Mouse (Mus musculus) kidney, embryonic 15.5 days (tissue): ENCODE measurements around the gene Upf1. TPM values are rescaled to one million over a fixed set of nuclear protein-coding genes. Genes with fewer than 3 reads are reported as not detected.

Experiments
- ATAC-seq: fragments of 200-750 bp; cut with Nextera tagmentation; replicated peaks from 2 replicates; pipeline ENCODE4 v1.8.0; 2017; ENCODE audit warnings: moderate TSS enrichment; ENCODE audit not compliant: low FRiP score
- H3K27ac ChIP-seq: fragments of 300-500 bp; sonication (generic); 2 replicates; pipeline ENCODE4 v1.5.1; 2015; ENCODE audit warnings: mild to moderate bottlenecking, inconsistent platforms
- H3K27me3 ChIP-seq: fragments of 300-500 bp; sonication (generic); 2 replicates; pipeline ENCODE4 v1.6.1; 2015; ENCODE audit warnings: inconsistent platforms
- H3K36me3 ChIP-seq: fragments of 300-500 bp; sonication (generic); 2 replicates; pipeline ENCODE4 v1.6.1; 2015; ENCODE audit warnings: inconsistent platforms
- H3K4me1 ChIP-seq: fragments of 300-500 bp; sonication (generic); 2 replicates; pipeline ENCODE4 v1.6.1; 2015; ENCODE audit warnings: inconsistent platforms
- H3K4me2 ChIP-seq: fragments of 300-500 bp; sonication (generic); 2 replicates; pipeline ENCODE4 v1.6.1; 2015; ENCODE audit warnings: moderate library complexity, mild to moderate bottlenecking, inconsistent platforms
- H3K4me3 ChIP-seq: fragments of 300-500 bp; sonication (generic); replicated peaks from 2 replicates; pipeline ENCODE4 v1.5.1; 2015; ENCODE audit warnings: mild to moderate bottlenecking, inconsistent platforms
- H3K9ac ChIP-seq: fragments of 300-500 bp; sonication (generic); 2 replicates; pipeline ENCODE4 v1.6.1; 2015; ENCODE audit warnings: mild to moderate bottlenecking, inconsistent platforms
- H3K9me3 ChIP-seq: fragments of 300-500 bp; sonication (generic); replicated peaks from 2 replicates; pipeline ENCODE4 v1.6.1; 2016; ENCODE audit warnings: inconsistent platforms
- WGBS: fragments of 180-500 bp; shearing (Covaris S2); methylation state at CpG from one replicate; pipeline ENCODE4 v1.1.7; 2015; ENCODE audit warnings: mixed read lengths; 5-methylcytosine and 5-hydroxymethylcytosine counted together
- polyA plus RNA-seq: library from polyadenylated mRNA; unstranded; fragments of >200 nt; fragmentation: Nextera tagmentation; extraction: Ambion mirVana; gene quantifications from 2 replicates; pipeline ENCODE4 v1.2.1, GENCODE M21; 2015

Gene Upf1
- polyA plus RNA-seq, 1 experiment from 2014 or later = 17.1 TPM

- Histone ChIP-seq H3K27ac (no peak overlapping the region), H3K4me1 (peaks cover 27% of the 10 kb centered on the region), H3K36me3 (peaks cover 70% of the 10 kb centered on the region), H3K4me3 (no peak overlapping the region), H3K4me2 (no peak overlapping the region), H3K9ac (no peak overlapping the region), H3K9me3 (no peaks in the 10 kb centered on the region), H3K27me3 (peaks cover 13% of the 10 kb centered on the region)
- no peak for ATAC-seq
- 97% methylated on average over 6 of the region's 6 CpGs for whole genome bisulfite sequencing
These were observed 20.2 kb downstream of the Upf1 start for GRCm38 (mm10) chr8:70332878-70333202.

DNA sequence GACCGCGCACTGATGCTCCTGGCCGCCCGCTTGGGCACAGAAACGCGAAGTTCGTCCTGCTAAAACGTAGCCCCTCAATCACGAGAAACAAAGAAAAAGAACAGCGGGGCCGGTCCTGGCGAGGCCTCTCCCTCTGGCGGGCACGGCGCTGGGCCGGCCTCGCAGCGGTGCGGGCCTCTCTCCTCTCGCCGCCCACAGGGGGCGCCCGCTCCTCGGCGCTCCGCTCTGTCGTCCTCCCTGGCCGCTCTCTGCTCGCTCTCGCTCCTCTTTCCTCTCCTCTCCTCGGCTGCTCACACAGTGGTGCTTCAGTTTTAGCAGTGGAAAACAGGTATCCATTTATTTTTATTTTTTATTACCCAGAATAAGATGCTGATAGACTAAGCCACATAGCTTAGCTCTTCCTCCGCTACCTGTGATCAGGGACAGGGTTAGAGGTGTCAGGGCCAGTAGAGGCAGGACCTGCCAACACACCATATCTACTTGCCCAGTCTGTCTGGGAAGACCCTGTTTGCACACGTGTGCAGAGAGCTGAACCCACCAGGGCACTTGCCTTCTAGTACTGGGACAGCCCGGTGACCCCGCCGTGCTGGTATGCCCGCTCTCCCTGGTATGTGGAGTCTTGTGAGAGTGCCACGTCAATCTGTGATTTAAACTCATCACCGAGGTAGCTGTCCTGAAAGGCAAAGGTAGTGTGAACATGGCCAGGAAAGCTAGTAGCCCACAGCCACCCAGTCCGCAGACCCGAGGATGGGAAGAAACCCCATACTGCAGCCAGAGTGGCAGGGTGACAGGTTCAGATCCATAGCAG is 20.8 kb downstream of the Upf1 start:
- Histone ChIP-seq H3K27me3 (peaks cover 13% of the 10 kb centered on the region), H3K4me2 (0 out of 2 replicates have a peak overlapping the region, but pooled peaks have one; percentile 23), H3K9ac (no peak overlapping the region), H3K27ac (peak overlapping the region; percentile 62; the same call in 1 of the 2 replicates), H3K4me3 (no peak overlapping the region), H3K36me3 (peaks cover 64% of the 10 kb centered on the region), H3K9me3 (no peaks in the 10 kb centered on the region), H3K4me1 (peaks cover 27% of the 10 kb centered on the region)
- WGBS = 27% methylated on average over 41 of the region's 41 CpGs
- ATAC-seq = peak; percentile 74

DNA sequence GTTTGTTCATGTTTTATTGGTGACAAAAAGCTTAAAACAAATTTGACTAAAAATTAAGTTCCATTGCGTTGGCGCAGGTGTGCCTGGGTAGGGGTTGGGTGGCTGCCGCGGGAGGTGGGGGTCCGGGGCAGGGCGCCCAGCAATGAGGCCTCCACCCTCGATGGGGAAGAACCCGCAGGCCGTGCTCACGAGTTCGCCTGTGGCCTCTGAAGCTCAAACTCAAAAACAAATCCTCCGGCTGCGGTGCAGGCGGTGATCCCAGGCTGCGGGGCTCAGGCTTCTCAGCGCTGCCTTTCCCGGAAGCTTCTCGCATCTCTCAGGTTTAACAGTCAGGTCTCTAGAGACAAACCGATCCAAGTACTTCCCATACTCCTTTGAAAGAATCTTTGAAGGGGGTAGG is 21.6 kb downstream of the Upf1 start:
- peaks cover 27% of the 10 kb centered on the region for H3K4me1 ChIP-seq
- H3K36me3 ChIP-seq = peaks cover 57% of the 10 kb centered on the region
- H3K27me3 ChIP-seq = peaks cover 13% of the 10 kb centered on the region
- no peak overlapping the region for H3K4me2 ChIP-seq
- H3K9ac ChIP-seq = no peak overlapping the region
- no peak overlapping the region for H3K27ac ChIP-seq
- H3K9me3 ChIP-seq = no peaks in the 10 kb centered on the region
- no peak overlapping the region for H3K4me3 ChIP-seq
- WGBS = 76% methylated on average over 19 of the region's 19 CpGs
- ATAC-seq = no peak

DNA sequence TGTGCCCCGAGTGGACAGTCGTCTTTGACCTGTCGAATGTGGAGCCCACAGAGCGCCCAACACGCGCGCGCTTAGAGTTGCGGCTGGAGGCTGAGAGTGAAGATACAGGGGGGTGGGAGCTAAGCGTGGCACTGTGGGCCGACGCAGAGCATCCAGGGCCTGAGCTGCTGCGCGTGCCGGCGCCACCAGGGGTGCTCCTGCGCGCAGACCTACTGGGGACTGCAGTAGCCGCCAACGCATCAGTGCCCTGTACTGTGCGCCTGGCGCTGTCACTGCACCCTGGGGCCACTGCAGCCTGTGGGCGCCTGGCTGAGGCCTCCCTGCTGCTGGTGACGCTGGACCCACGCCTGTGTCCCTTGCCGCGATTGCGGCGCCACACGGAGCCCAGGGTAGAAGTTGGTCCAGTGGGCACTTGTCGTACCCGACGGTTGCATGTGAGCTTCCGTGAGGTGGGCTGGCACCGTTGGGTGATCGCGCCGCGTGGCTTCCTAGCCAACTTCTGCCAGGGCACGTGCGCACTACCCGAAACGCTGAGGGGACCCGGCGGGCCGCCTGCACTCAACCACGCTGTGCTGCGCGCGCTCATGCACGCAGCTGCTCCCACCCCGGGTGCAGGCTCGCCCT is 22.2 kb downstream of the Upf1 start:
- H3K9ac ChIP-seq = peak overlapping the region; percentile 12; the same call in 1 of the 2 replicates
- peaks cover 27% of the 10 kb centered on the region for H3K4me1 ChIP-seq
- peaks cover 13% of the 10 kb centered on the region for H3K27me3 ChIP-seq
- H3K4me2 ChIP-seq = peak overlapping the region; percentile 60
- peak; percentile 85 for ATAC-seq
- H3K4me3 ChIP-seq = peak overlapping the region; percentile 32
- peak overlapping the region; percentile 14; the same call in 1 of the 2 replicates for H3K27ac ChIP-seq
- 29% methylated on average over 53 of the region's 53 CpGs for WGBS
- no peaks in the 10 kb centered on the region for H3K9me3 ChIP-seq
- H3K36me3 ChIP-seq = peaks cover 50% of the 10 kb centered on the region

- H3K27ac ChIP-seq = peak overlapping the region; percentile 14; the same call in 1 of the 2 replicates
- no peaks in the 10 kb centered on the region for H3K9me3 ChIP-seq
- H3K9ac ChIP-seq = peak overlapping the region; percentile 12; the same call in 1 of the 2 replicates
- peaks cover 27% of the 10 kb centered on the region for H3K4me1 ChIP-seq
- H3K4me2 ChIP-seq = peak overlapping the region; percentile 60
- peak overlapping the region; percentile 32 for H3K4me3 ChIP-seq
- H3K27me3 ChIP-seq = peaks cover 13% of the 10 kb centered on the region
- peak; percentile 31 for ATAC-seq
- WGBS = 7% methylated on average over 45 of the region's 45 CpGs
- peaks cover 43% of the 10 kb centered on the region for H3K36me3 ChIP-seq
These were observed 23.0 kb downstream of the Upf1 start for GRCm38 (mm10) chr8:70329835-70330740.

DNA sequence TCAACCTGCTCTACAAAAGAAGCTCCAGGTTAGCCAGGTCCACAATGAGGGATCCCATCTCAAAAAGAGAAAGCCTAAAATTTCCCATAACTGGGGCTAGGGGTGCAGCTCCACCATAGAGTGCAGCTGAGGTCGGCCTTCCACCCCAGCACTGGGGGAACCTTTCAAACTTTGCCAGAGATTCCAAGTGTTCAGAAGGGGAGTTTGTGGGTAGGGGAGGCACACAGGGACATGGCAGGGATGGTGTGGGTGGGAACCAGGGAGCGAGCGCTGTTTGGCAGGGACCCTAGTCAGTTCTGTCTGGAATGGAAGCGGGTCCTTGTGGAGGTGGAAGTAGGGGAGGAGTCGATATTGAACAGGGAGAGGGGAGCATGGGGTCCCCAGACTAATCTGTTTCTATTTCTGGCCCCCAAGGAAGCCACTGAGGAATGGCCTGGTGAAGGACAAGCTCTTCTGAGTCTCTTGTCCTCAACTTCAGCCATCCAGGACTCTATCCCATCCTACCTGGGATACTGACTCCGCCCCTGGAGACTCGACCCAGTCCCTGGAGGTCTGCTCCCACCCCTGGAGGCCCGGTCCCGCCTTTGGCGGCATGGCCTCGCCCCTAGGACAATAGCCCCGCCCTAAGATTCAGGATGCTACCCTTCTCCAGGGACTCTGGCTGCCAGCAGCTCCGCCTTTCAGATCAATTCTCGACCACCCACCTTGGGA is 23.8 kb downstream of the Upf1 start, which contains the start of gene Gdf1:
TSS of gene Gdf1 (plus strand) at position 694 of the 711 bp plus-strand sequence.
- Histone ChIP-seq H3K9ac (peak within 1 kb of the TSS; percentile 12; the same call in 1 of the 2 replicates), H3K36me3 (peaks cover 34% of the 10 kb centered on the region), H3K4me2 (peak within 1 kb of the TSS; percentile 60), H3K4me3 (peak within 1 kb of the TSS; percentile 32), H3K27me3 (peaks cover 13% of the 10 kb centered on the region), H3K9me3 (no peaks in the 10 kb centered on the region), H3K4me1 (peaks cover 27% of the 10 kb centered on the region), H3K27ac (peak within 1 kb of the TSS; percentile 14; the same call in 1 of the 2 replicates)
- ATAC-seq = peak; percentile 14; the same call in 1 of the 2 replicates
- WGBS = 27% methylated on average over 14 of the region's 14 CpGs

DNA sequence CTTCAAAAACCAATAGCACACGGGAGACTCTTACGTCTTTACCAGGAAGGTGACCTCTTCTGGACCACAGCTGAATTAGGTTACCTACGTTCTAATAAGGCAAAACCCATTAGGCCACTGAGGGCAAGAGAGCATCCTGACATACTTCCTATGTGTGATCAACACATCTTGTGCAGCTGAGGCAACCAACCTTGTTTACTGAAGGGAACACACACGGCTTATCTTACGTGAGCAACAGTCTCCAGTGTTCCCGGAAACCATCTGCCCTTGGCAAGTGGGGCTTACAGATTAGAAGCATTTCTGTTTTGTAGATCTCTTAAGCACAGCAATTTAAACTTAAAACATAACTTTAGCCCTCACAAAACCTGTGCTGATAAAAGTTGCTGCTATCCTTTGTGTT is 25.6 kb downstream of the Upf1 start:
- WGBS = 94% methylated on average over 6 of the region's 6 CpGs

GRCm38 (mm10) chr8:70323716-70324115 is 29.4 kb downstream of the Upf1 start:
- H3K27ac ChIP-seq = no peak overlapping the region
- H3K4me1 ChIP-seq = no peaks in the 10 kb centered on the region
- no peaks in the 10 kb centered on the region for H3K9me3 ChIP-seq
- H3K4me3 ChIP-seq = no peak overlapping the region
- no peak overlapping the region for H3K4me2 ChIP-seq
- 92% methylated on average over 3 of the region's 3 CpGs for WGBS
- H3K36me3 ChIP-seq = no peaks in the 10 kb centered on the region
- H3K9ac ChIP-seq = no peak overlapping the region
- ATAC-seq = no peak
- no peaks in the 10 kb centered on the region for H3K27me3 ChIP-seq

More for the DNA sequence above, 25.6 kb downstream of the Upf1 start:
- no peak overlapping the region for H3K4me2 ChIP-seq
- H3K9ac ChIP-seq = no peak overlapping the region
- H3K4me1 ChIP-seq = peaks cover 27% of the 10 kb centered on the region
- H3K27me3 ChIP-seq = peaks cover 13% of the 10 kb centered on the region
- no peak overlapping the region for H3K27ac ChIP-seq
- no peaks in the 10 kb centered on the region for H3K9me3 ChIP-seq
- no peak overlapping the region for H3K4me3 ChIP-seq
- peaks cover 17% of the 10 kb centered on the region for H3K36me3 ChIP-seq
- no peak for ATAC-seq

DNA sequence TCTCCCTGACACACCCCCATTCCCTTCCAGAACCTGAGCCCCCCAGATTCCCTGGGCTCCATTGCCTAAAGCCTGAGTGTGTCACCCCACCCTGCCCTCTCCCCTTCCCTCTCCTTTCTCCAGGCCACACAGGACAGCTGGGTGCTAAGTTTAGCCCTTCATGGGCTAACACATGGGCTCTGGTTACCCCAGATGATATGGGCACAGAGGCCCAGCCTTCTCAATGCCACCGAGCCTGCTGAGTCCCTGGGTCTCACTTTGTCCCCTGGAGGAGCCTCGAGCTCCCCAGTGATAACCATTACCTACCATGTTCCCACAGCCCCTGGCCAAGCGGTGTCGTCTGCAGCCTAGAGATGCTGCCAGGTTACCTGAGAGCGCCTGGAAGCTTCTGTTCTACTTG is 35.2 kb downstream of the Upf1 start:
- peaks cover 10% of the 10 kb centered on the region for H3K36me3 ChIP-seq
- peaks cover 28% of the 10 kb centered on the region for H3K4me1 ChIP-seq
- no peak overlapping the region for H3K9ac ChIP-seq
- H3K4me2 ChIP-seq = no peak overlapping the region
- H3K4me3 ChIP-seq = no peak overlapping the region
- 82% methylated on average over 5 of the region's 5 CpGs for WGBS
- ATAC-seq = no peak
- H3K9me3 ChIP-seq = no peaks in the 10 kb centered on the region
- H3K27me3 ChIP-seq = no peaks in the 10 kb centered on the region
- H3K27ac ChIP-seq = no peak overlapping the region

DNA sequence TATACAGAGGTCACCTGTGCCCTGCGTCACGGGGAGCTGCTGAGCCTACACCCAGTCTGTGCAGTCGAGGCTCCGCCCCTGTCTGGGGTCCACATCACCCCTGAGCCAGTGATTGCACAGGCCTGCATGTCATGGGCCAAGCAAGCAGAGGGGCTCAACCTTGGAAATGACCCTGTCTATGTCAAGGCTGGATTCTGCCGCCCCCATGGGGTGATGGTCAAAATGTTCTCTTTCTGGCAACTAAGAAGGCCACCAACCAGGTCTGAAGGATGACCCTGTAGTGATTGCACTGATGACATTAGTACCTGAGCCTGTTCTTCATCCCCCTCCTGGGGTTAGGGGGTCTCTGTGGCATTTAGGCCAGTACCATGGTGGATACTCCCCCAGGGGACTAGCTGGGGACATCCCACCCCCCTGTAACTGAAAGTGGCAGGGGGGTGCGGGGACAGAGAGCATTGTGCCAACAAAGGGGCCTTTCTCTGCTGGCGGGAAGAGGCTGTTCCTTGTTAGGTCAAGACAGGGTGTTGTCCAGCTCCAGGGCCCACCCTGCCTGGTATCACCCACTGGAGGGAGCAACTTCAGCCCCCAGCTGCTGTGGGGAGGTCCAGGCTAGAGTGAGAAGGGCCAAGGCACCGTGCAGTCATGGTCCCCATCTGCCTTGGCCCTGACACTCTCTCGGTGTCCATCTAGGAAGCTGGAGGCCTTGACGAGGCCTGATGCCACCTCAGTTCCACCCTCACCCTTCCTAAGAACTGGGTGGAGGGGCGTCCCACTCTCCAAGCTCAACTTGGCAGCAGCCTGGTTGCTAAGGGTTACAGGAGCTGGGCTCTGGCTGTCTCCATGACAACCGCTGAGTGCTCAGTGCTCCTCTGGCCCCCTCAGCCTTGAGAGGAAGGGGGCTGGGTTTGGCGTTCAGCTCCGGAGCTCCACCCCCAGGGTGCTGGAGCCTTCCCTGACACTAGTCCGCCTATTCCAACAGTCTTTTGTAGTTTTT is 36.3 kb downstream of the Upf1 start:
- H3K27me3 ChIP-seq = no peaks in the 10 kb centered on the region

More for the DNA sequence above, 36.3 kb downstream of the Upf1 start:
- Histone ChIP-seq H3K9me3 (no peaks in the 10 kb centered on the region), H3K4me2 (peak overlapping the region; percentile 87), H3K4me1 (peaks cover 28% of the 10 kb centered on the region), H3K9ac (0 out of 2 replicates have a peak overlapping the region, but pooled peaks have one; percentile 56), H3K27ac (no peak overlapping the region), H3K36me3 (peaks cover 20% of the 10 kb centered on the region), H3K4me3 (peak overlapping the region; percentile 61)
- peak; percentile 70 for ATAC-seq
- WGBS = 13% methylated on average over 15 of the region's 15 CpGs
